Mouse (Mus musculus): ENCODE measurements around the gene Sh3d21.

DNA sequence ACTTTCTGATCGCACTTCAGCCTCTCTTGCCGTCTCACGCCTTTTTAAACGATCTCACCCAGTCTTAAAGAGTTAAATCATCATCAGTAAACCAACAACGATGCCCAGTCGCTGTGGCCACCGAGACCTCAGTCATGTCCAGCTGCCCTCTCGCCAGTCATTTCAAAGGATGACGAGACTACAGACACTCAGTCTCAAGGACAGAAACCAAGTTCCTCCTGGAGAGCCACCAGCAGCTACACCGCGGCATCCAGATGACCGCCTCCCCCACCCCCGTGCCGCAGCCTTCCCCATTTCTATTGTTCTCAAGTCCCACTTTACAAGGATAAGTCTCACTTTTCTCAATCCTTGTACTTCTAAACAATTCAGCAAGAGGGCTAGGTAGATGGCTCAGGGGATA lies 10.4 kb downstream of the Sh3d21 start:
- no peak for TF ChIP-seq EP300 (optimal IDR thresholded peaks at IDR 0.05)
- no peak for TF ChIP-seq CTCF (IDR thresholded peaks at IDR 0.05; ENCODE audit: low read depth)

Measured in stomach, postnatal 0 days (tissue).